Mouse (Mus musculus) kidney, postnatal 4 days (tissue): ENCODE results near the gene Scamp3.
"Not testable (repeated sequence)": the region's sequence is repeated elsewhere in the genome, so short reads cannot be mapped to it uniquely, and the experiment has no call there.

ENCODE experiments used
- DNase-seq, 2 experiments: peaks; one replicate each; pipeline ENCODE4 v3.0.0; 2021; ENCODE audit warnings: mixed read lengths in 2 of 2

Gene Scamp3

DNA sequence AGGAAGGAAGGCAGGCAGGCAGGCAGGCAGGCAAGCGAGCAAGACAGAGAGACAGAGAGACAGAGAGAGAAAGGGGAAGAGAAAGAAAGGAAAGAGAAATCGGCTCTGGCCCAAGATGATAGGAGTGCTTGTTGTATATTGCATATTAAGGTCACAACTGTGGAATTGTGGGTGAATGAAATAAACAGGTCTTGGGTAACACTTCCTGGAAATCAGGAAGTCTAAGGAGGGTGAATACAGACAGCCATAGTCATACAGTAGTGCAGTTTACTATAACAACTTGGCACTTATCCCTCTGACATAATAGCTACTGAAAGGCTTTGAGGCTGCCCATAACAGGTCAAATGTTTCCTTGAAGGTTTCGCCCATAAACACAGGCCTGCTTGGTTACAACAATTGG lies 22.6 kb downstream of the Scamp3 start:
- DNase-seq, result no peak

DNA sequence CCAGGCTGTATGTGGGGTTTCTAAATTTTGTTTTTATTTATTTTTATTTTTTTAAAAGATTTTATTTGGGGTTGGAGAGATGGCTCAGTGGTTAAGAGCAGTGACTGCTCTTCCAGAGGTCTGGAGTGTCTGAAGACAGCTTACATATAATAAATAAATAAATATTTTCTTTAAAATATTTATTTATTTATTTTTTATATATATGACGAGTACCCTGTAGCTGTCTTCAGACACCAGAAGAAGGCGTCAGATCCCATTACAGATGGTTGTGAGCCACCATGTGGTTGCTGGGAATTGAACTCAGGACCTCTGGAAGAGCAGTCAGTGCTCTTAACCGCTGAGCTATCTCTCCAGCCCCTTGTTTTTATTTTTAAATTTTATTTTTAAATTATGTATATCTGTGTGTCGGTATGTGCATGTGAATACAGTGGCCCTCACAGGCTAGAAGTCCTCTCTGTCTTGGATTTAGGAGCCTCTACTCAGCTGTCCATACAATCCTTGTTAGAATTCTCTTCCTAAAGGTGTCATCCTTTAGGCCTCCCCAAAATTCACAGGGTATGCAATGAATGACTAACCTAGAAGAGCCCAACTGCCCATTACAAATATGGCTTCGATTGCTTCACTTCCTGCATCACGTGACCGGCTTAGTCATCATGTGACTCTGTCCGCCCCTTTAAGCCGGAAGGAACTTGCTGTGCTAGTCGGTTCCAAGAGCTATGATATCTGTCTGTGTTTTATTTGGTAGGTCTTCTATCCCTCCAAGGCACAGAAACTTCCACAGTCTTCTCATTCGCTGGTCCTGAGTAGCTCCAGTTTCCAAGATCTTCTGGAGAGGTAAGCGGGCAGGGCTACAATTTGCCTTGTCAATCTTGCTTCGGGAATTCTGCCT lies 25.2 kb downstream of the Scamp3 start, which contains the start of gene Gba:
Gene Gba (plus strand): TSS at position 676 of the 889 bp plus-strand sequence.
- peak; percentile 87 to 89 for DNase-seq

GRCm38 (mm10) chr3:89203142-89203514 lies 25.9 kb downstream of the Scamp3 start:
- no peak for DNase-seq

DNA sequence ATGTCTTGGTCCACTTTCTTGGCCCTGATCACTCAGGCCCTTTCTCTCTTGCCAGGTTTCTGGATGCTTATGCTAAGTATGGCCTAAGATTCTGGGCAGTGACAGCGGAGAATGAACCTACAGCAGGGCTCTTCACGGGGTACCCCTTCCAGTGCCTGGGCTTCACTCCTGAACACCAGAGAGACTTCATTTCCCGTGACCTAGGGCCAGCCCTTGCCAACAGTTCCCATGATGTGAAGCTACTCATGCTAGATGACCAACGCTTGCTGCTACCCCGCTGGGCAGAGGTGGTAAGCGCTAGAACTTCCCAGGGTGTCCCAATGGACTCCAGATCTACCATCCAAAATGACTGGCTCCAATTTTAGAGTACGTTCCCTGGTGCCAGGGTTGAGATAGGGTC lies 28.8 kb downstream of the Scamp3 start:
- no peak for DNase-seq

- no peak for DNase-seq
These were observed 29.4 kb downstream of the Scamp3 start for GRCm38 (mm10) chr3:89206695-89207094.

GRCm38 (mm10) chr3:89208075-89208657 lies 30.9 kb downstream of the Scamp3 start:
- no peak for DNase-seq

DNA sequence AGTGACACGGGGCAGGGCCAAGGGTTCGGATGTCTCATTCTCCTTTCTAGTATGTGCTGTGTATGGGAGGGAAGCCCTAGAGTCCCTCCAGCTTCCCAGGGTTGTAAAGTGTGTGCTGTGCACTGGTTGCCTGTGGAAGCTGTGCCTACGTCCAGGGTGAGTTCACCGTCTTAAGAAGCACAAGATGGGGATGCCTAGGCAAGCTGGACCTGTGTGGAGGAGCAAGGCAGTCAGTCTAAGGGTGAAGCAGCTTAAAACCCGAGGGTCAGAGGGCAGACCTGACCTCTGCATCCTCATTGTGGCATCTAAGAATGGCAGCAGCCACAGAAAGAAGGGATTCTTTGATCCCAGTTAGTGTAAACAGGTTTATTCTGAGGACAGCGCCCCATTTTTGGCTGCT lies 31.5 kb downstream of the Scamp3 start:
- DNase-seq, result no peak

GRCm38 (mm10) chr3:89209731-89210130 lies 32.5 kb downstream of the Scamp3 start:
- DNase-seq, result no peak

- peak; percentile 33 to 61 for DNase-seq
These were observed 32.9 kb downstream of the Scamp3 start for GRCm38 (mm10) chr3:89210162-89210561.

DNA sequence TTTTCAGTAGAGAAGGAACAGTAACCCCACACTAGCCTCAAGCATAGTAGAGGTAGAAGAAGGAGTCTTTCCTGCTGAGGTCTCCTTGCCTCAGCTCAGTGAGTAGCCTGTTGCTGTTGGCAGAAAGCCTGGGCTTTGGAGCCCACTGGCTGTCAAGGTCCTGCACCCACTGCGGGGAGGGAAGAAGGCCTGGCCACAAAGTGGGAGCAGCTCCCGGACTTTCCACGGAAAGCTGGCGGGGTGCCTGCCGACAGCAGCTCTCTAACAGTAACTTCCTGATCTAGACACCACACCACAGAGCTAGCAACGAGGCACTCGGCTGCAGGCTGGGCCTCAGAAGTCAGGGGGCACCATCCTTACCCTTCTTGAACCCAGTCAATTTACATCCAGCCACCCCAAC lies 33.5 kb downstream of the Scamp3 start:
- peak; percentile 74 to 81 for DNase-seq

GRCm38 (mm10) chr3:89213803-89214530 lies 36.7 kb downstream of the Scamp3 start:
- DNase-seq, result peak; percentile 96 to 97

DNA sequence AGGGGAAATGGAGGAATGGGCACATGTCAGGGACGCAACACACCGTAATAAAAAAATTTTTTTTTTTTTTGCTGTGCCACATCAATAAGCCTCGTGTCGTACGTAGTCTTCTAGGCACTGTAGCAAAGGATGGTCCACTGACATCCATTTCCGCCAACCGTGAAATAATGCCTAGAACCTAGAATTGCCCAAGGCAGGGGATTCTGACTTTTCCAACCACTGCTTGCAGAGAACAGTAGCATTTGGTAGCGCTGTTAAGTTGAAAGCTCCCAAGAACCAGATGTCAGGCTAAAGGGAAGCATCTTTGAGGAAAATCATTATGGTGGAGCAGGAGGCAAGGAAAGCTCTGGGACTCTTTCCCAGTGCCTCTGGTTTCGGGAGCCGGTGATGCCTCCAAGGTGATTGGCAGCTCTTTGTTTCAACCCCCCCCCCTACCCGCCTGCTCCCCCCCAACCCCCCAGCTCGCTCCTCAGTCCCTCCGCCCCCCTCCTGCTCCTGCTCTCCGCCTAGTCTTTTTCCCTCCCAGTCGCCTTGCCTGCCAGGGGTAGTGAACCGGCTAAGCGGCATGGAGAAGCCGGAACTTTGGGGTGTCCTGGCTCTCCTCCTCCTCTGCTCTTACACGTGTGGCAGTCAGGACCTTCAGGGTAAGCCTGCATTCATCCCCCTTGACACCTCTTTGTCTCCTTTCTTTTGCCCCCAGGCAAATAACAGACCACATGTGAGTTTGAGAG lies 37.6 kb downstream of the Scamp3 start, which contains the start of gene Thbs3:
Gene Thbs3 (plus strand): TSS at position 500 of the 731 bp plus-strand sequence.
- DNase-seq, result peak; percentile 47 to 59

DNA sequence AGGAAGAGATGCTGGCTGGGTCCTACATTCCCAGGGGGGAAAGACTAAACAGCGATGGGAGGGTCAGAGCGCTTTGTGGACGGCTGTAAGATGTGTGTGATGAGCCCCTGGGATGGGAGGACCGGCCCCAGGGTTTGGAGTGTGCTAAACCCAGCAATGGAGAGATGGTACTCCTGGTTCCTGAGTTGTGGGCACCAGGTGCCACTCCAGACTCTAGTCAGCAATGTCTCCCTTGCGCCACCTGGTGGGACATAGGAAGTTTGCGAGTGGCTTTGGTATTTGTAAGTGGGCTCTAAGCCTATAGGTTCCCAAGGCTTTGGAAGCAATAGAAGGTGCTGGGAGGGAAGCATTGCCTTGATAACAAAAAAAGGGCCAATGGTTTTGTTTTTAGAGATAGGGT lies 38.6 kb downstream of the Scamp3 start:
- DNase-seq, result peak; percentile 89 to 92

GRCm38 (mm10) chr3:89216407-89216806 lies 39.1 kb downstream of the Scamp3 start:
- DNase-seq, result not testable (repeated sequence)

GRCm38 (mm10) chr3:89218271-89218670 lies 41.0 kb downstream of the Scamp3 start:
- DNase-seq, result no peak

GRCm38 (mm10) chr3:89219546-89219945 lies 42.3 kb downstream of the Scamp3 start:
- DNase-seq, result no peak

GRCm38 (mm10) chr3:89221167-89221566 lies 43.9 kb downstream of the Scamp3 start:
- no peak for DNase-seq

DNA sequence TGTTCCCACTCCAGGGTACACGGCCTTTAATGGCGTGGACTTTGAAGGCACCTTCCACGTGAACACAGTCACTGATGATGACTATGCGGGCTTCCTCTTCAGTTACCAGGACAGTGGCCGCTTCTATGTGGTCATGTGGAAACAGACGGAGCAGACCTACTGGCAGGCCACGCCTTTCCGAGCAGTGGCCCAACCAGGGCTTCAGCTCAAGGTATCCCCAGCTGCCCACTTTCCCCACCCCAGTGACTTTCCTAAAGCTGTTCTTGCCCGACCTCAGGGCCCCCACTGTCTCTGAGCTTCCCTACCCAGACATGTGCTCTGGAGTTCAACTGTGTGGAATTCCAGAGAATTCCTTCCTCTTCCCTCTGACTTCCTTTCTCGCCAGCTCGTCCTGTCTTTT lies 47.5 kb downstream of the Scamp3 start:
- DNase-seq, result no peak

DNA sequence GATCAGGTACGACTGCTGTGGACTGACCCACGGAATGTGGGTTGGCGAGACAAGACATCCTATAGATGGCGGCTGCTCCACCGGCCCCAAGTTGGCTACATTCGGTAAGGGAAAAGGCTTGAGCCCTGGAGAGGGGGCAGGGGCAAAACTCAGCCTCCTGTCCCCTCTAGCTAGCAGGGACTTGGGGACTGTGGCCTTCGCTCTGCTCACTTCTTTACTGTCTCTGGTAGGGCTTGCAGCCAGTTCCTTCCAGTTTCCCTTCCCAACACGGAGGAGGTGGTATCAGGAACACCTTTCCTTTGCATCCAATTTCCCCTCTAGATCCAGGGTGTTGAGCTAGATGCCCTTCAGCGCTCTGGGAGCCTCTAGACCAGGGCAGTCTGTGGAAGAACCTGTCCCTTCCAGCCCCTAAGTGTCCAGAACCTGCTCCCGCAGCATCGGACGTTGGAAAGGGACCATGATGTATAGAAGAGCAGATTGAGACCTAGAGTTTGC lies 48.1 kb downstream of the Scamp3 start:
- DNase-seq, result no peak

GRCm38 (mm10) chr3:89225918-89226317 lies 48.6 kb downstream of the Scamp3 start:
- DNase-seq, result no peak

DNA sequence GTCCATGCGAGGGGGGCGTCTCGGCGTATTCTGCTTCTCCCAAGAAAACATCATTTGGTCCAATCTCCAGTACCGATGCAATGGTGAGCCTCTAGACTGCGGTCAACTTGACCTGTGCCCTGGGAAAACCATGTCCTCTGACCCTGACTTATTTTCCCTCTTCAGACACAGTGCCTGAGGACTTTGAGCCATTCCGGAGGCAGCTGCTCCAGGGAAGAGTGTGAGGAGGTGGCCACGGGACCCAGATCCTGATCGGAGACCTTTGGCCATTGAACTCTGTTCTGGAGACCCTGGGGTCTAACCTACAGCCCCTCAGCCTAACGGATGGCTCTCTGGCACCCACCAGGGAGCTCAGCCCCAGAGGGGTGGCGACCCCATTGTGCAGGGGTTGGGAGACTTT lies 49.1 kb downstream of the Scamp3 start:
- no peak for DNase-seq

GRCm38 (mm10) chr3:89226900-89227299 lies 49.6 kb downstream of the Scamp3 start, which contains the start of gene Mtx1:
TSS of gene Mtx1 (minus strand) at chr3:89227088.
- DNase-seq, result no peak
